Mouse (Mus musculus) brain, embryonic 14.5 days (tissue): ENCODE measurements at regions not wholly inside any gene's neighbourhood (a gene's known extent, or its start where the extent isn't known, plus 50 kb on each side); places are given as distances from the start of the nearest gene placed in this dataset.

Source experiments
- CTCF ChIP-seq: fragments of 200-500 bp; IDR thresholded peaks from 2 replicates; pipeline ENCODE4 v1.5.1; 2012; ENCODE audit warnings: inconsistent platforms, mild to moderate bottlenecking, moderate library complexity, borderline replicate concordance; ENCODE audit not compliant: insufficient read depth, insufficient read length; ENCODE audit errors: extremely low read depth
- POLR2A ChIP-seq: fragments of 200-500 bp; IDR thresholded peaks from 2 replicates; pipeline ENCODE4 v1.6.1; 2012; ENCODE audit warnings: mild to moderate bottlenecking, inconsistent platforms, borderline replicate concordance; ENCODE audit not compliant: poor library complexity, insufficient read depth, insufficient read length, severe bottlenecking; ENCODE audit errors: extremely low read depth

- TF ChIP-seq CTCF (peak; percentile 58; the same call in 1 of the 2 replicates), POLR2A (no peak)
These were observed 927.9 kb downstream of the Rapgef2 start for GRCm38 (mm10) chr3:78358377-78358776.
